Mouse (Mus musculus) kidney, adult 10 weeks (tissue): ENCODE results near the gene Tbk1. TPM values are rescaled to one million over a fixed set of nuclear protein-coding genes. Genes with fewer than 3 reads are reported as not detected.

Experiments
- polyA plus RNA-seq: library from polyadenylated mRNA; stranded (reverse); fragments of 350-450 nt; fragmentation: Illumina TruSeq; extraction: RNeasy Lipid Tissue Mini Kit (QIAGEN cat#74804); gene quantifications from one replicate; pipeline ENCODE4 v1.2.3, GENCODE M21; 2014; ENCODE audit warnings: low read depth, low replicate concordance

Gene Tbk1
- 58.8 TPM for polyA plus RNA-seq

DNA sequence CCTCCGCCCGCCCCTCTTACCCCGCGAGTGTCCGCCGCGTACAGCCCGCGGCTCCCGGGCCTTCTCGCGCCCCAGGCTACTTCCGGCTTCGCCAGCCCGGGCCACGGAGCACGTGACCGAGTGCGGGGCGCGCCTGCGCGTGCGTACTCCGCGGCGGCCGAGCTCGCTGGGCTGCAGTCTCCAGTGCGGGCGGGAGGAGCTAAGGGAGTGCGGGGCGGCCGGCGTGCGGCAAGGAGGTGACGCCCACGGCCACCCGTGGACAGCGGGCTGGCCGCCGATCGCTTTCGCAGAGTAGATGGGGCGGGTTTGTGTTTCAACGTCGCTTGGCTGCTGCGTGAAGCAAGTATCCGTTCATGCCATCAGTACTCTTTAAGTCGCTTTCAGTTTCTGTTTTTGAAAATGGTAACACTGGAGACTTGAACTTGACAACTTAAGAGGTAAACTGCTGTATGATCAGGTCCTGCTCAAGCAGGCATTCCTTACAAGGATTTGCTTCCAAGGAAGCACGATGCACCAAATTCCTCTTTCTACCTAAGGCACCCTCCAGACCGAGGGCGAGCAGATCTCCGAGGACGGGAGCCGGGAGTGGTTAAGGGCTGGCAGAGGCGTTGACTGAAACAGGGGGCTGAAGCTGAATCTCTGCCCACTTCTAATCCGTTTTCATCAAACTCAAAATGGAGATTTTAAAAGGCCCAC is at the start of gene Tbk1:
Gene Tbk1 (minus strand): TSS at position 113 of the 696 bp plus-strand sequence.

GRCm38 (mm10) chr10:121626186-121626882 is 39.7 kb upstream of the Tbk1 start, which contains the start of gene Xpot:
Gene Xpot, minus strand, starts transcription at chr10:121626332.

Other genes starting within 250 kb of the Tbk1 start
- 1.9 TPM for gene Tbc1d30, start 235.5 kb downstream of the Tbk1 start, polyA plus RNA-seq
- 102 TPM for gene Gns, start 221.7 kb downstream of the Tbk1 start, polyA plus RNA-seq
- 34.8 TPM for gene Rassf3, start 110.4 kb downstream of the Tbk1 start, polyA plus RNA-seq
- gene Xpot, start 39.5 kb upstream of the Tbk1 start, polyA plus RNA-seq = 114 TPM
- not detected for gene D930020B18Rik, start 54.8 kb upstream of the Tbk1 start, polyA plus RNA-seq
- gene BC048403, start 153.2 kb upstream of the Tbk1 start, polyA plus RNA-seq = 5.7 TPM